Mouse (Mus musculus) bone marrow, adult 2 months (tissue): ENCODE measurements around the gene Mast4. TPM values are rescaled to one million over a fixed set of nuclear protein-coding genes. Genes with fewer than 3 reads are reported as not detected.

ENCODE experiments used
- H3K27ac ChIP-seq: fragments of 200-500 bp; 2 replicates; pipeline ENCODE4 v1.5.1; 2012; ENCODE audit warnings: low read depth, mild to moderate bottlenecking, control low read depth, inconsistent platforms, low read length; ENCODE audit not compliant: control insufficient read depth, poor library complexity, insufficient read depth
- H3K4me1 ChIP-seq: fragments of 200-500 bp; 2 replicates; pipeline ENCODE4 v1.6.1; 2011; ENCODE audit warnings: low read length; ENCODE audit not compliant: control insufficient read depth, insufficient read depth
- H3K4me3 ChIP-seq: fragments of 200-500 bp; replicated peaks from 2 replicates; pipeline ENCODE3; 2011; ENCODE audit warnings: mild to moderate bottlenecking, low read depth, low read length, control low read depth; ENCODE audit not compliant: control insufficient read depth
- CTCF ChIP-seq: fragments of 200-500 bp; IDR thresholded peaks from 2 replicates; pipeline ENCODE4 v1.5.1; 2011; ENCODE audit warnings: low read length, control low read depth; ENCODE audit not compliant: control insufficient read depth, insufficient read depth
- POLR2A ChIP-seq: fragments of 200-500 bp; IDR thresholded peaks from 2 replicates; pipeline ENCODE4 v1.6.1; 2011; ENCODE audit warnings: low read depth, mild to moderate bottlenecking, control low read depth, low read length, borderline replicate concordance; ENCODE audit not compliant: control insufficient read depth
- WGBS: fragments of 180-500 bp; shearing (Covaris S2); methylation state at CpG from one replicate; pipeline ENCODE4 v1.1.7; 2018; 5-methylcytosine and 5-hydroxymethylcytosine counted together
- polyA plus RNA-seq: library from polyadenylated mRNA; stranded (reverse); fragments of >200 nt; gene quantifications from 2 replicates; pipeline ENCODE4 v1.2.4, GENCODE M21; 2011; ENCODE audit warnings: low replicate concordance; ENCODE audit not compliant: missing spikeins, insufficient read depth, insufficient read length

The Mast4 gene
- polyA plus RNA-seq, 1 experiment, result 6.7 TPM

- no peak for TF ChIP-seq POLR2A
- no peak for TF ChIP-seq CTCF
- Histone ChIP-seq H3K4me1 (no peaks in the 10 kb centered on the region), H3K27ac (no peak overlapping the region; the same call in 1 of the 2 replicates), H3K4me3 (no peak overlapping the region)
- WGBS, result 50% methylated on average over 19 of the region's 19 CpGs
Measured at GRCm38 (mm10) chr13:102958273-102959270, 375.7 kb downstream of the Mast4 start.

- Histone ChIP-seq H3K4me3 (no peak overlapping the region), H3K27ac (no peak overlapping the region; the same call in 1 of the 2 replicates), H3K4me1 (no peaks in the 10 kb centered on the region)
- TF ChIP-seq POLR2A, result no peak
- TF ChIP-seq CTCF, result no peak
- 48% methylated on average over 15 of the region's 15 CpGs for WGBS
Measured at GRCm38 (mm10) chr13:102957508-102958272, 376.6 kb downstream of the Mast4 start.

- Histone ChIP-seq H3K27ac (no peak overlapping the region), H3K4me3 (no peak overlapping the region), H3K4me1 (no peaks in the 10 kb centered on the region)
- 77% methylated on average over 2 of the region's 2 CpGs for WGBS
- TF ChIP-seq CTCF, result no peak
- TF ChIP-seq POLR2A, result no peak
Measured at GRCm38 (mm10) chr13:102955506-102955905, 378.8 kb downstream of the Mast4 start.

GRCm38 (mm10) chr13:102949756-102950155 is 384.5 kb downstream of the Mast4 start:
- WGBS, result 83% methylated on average over 7 of the region's 7 CpGs
- no peaks in the 10 kb centered on the region for H3K4me1 ChIP-seq
- TF ChIP-seq CTCF, result no peak
- no peak for TF ChIP-seq POLR2A

GRCm38 (mm10) chr13:102948966-102949365 is 385.3 kb downstream of the Mast4 start:
- Histone ChIP-seq H3K27ac (no peak overlapping the region), H3K4me1 (no peaks in the 10 kb centered on the region), H3K4me3 (no peak overlapping the region)
- WGBS, result 79% methylated on average over 3 of the region's 3 CpGs
- TF ChIP-seq POLR2A (no peak), CTCF (no peak)

More at GRCm38 (mm10) chr13:102949756-102950155, 384.5 kb downstream of the Mast4 start:
- Histone ChIP-seq H3K4me3 (no peak overlapping the region), H3K27ac (no peak overlapping the region)

- Histone ChIP-seq H3K4me1 (no peaks in the 10 kb centered on the region), H3K4me3 (no peak overlapping the region), H3K27ac (no peak overlapping the region)
- TF ChIP-seq POLR2A (no peak), CTCF (no peak)
- 87% methylated on average over 2 of the region's 2 CpGs for WGBS
Measured at GRCm38 (mm10) chr13:102947546-102947945, 386.8 kb downstream of the Mast4 start.

- 88% methylated on average over 13 of the region's 13 CpGs for WGBS
- Histone ChIP-seq H3K4me3 (no peak overlapping the region), H3K4me1 (no peaks in the 10 kb centered on the region), H3K27ac (no peak overlapping the region)
- no peak for TF ChIP-seq POLR2A
- TF ChIP-seq CTCF, result no peak
Measured at GRCm38 (mm10) chr13:102946024-102946821, 388.1 kb downstream of the Mast4 start.

GRCm38 (mm10) chr13:102945450-102945849 is 388.8 kb downstream of the Mast4 start:
- Histone ChIP-seq H3K4me1 (no peaks in the 10 kb centered on the region), H3K27ac (no peak overlapping the region), H3K4me3 (no peak overlapping the region)
- 87% methylated on average over 7 of the region's 7 CpGs for WGBS
- TF ChIP-seq CTCF (no peak), POLR2A (no peak)
